Mouse (Mus musculus): ENCODE measurements at regions not wholly inside any gene's neighbourhood (a gene's known extent, or its start where the extent isn't known, plus 50 kb on each side); places are given as distances from the start of the nearest gene placed in this dataset.

- no peak overlapping the region for H3K4me2 ChIP-seq
- H3K27ac ChIP-seq: no peak overlapping the region
- no peak for ATAC-seq (ENCODE audit: borderline replicate concordance, extremely low read depth, low FRiP score, low TSS enrichment)
- no peaks in the 10 kb centered on the region for H3K36me3 ChIP-seq
- no peak overlapping the region for H3K9ac ChIP-seq
- H3K9me3 ChIP-seq: no peaks in the 10 kb centered on the region
- no peak overlapping the region for H3K4me3 ChIP-seq
- no peaks in the 10 kb centered on the region for H3K4me1 ChIP-seq
- H3K27me3 ChIP-seq: no peaks in the 10 kb centered on the region
Measured at GRCm38 (mm10) chr12:74658406-74658805, 342.2 kb upstream of the Gm11042 start.

GRCm38 (mm10) chr12:74657036-74657648 lies 340.9 kb upstream of the Gm11042 start:
- 57% methylated on average over 2 of the region's 2 CpGs for WGBS
- Histone ChIP-seq H3K4me3 (no peak overlapping the region), H3K36me3 (no peaks in the 10 kb centered on the region), H3K27me3 (no peaks in the 10 kb centered on the region), H3K27ac (no peak overlapping the region), H3K4me1 (no peaks in the 10 kb centered on the region), H3K4me2 (no peak overlapping the region), H3K9ac (no peak overlapping the region), H3K9me3 (no peaks in the 10 kb centered on the region)
- ATAC-seq (ENCODE audit: borderline replicate concordance, extremely low read depth, low FRiP score, low TSS enrichment): no peak

DNA sequence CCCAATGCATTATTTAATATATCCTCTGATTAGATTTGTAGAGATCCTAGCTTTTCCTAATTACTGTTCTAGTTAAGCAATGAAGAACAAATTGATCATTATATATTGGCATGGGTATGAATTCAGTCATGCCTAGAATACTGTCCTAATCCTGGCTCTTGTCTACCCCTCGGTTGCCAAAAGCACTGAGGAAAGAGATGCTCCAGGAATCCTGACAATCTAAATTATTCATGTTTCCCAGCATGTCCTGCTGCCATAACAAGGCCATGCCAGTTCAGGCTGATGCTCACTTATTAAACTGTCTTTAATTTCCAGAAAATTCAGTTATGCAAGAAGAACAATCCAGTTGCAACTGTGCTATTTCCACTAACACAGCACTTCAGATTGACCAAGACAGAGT lies 335.1 kb upstream of the Gm11042 start:
- Histone ChIP-seq H3K4me1 (no peaks in the 10 kb centered on the region), H3K36me3 (no peaks in the 10 kb centered on the region), H3K27me3 (no peaks in the 10 kb centered on the region), H3K9me3 (no peaks in the 10 kb centered on the region), H3K27ac (no peak overlapping the region), H3K9ac (no peak overlapping the region), H3K4me3 (no peak overlapping the region), H3K4me2 (no peak overlapping the region)
- no peak for ATAC-seq (ENCODE audit: borderline replicate concordance, extremely low read depth, low FRiP score, low TSS enrichment)
- WGBS: 51% methylated on average over 1 of the region's 1 CpGs

GRCm38 (mm10) chr12:74632827-74633226 lies 316.6 kb upstream of the Gm11042 start:
- Histone ChIP-seq H3K4me1 (no peaks in the 10 kb centered on the region), H3K27me3 (no peaks in the 10 kb centered on the region), H3K9ac (no peak overlapping the region), H3K4me3 (no peak overlapping the region), H3K27ac (no peak overlapping the region), H3K9me3 (no peaks in the 10 kb centered on the region), H3K4me2 (no peak overlapping the region), H3K36me3 (no peaks in the 10 kb centered on the region)
- ATAC-seq (ENCODE audit: borderline replicate concordance, extremely low read depth, low FRiP score, low TSS enrichment): no peak
- 74% methylated on average over 2 of the region's 2 CpGs for WGBS

DNA sequence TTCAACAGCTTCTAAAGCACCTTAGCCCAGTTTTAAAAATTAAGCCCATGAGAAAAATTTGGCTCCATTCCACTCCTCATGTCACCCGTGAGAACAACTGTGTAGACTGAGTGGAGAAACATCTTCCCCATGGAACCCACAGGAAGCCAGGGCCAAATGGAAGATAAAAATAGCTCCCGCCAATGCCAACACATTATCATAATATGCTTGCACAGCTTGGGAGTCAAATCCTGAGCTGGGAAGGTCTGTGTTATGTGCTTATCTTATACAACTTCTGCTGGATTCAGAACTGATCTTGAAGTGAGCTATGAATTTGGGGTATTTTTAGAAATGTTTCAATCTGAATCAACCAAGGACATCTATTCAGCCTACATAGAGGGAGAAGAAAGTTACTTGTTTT lies 279.0 kb upstream of the Gm11042 start:
- Histone ChIP-seq H3K4me2 (no peak overlapping the region), H3K27me3 (no peaks in the 10 kb centered on the region), H3K36me3 (no peaks in the 10 kb centered on the region), H3K4me1 (no peaks in the 10 kb centered on the region), H3K9me3 (no peaks in the 10 kb centered on the region), H3K4me3 (no peak overlapping the region), H3K27ac (no peak overlapping the region), H3K9ac (no peak overlapping the region)
- 55% methylated on average over 2 of the region's 2 CpGs for WGBS
- no peak for ATAC-seq (ENCODE audit: borderline replicate concordance, extremely low read depth, low FRiP score, low TSS enrichment)

DNA sequence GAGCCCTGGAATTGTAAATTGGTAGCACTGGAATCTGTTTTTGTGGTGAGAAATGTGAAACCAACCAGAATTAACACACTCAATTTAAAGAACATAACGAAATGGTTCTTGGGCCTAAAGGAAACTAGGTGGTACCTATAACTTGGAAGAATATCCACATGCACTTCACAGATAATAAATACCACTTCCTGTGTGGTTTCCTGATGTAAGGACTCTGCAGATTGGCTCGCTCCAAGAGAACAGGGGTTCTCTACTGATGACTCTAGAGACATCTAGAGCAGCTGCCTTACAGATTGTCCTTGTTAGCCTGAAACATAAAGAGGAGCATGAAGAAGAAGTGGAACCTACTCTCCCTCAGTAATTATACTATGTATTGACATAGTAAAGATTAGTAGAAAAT lies 238.4 kb upstream of the Gm11042 start:
- Histone ChIP-seq H3K4me3 (no peak overlapping the region), H3K4me1 (no peaks in the 10 kb centered on the region), H3K9me3 (no peaks in the 10 kb centered on the region), H3K36me3 (no peaks in the 10 kb centered on the region), H3K9ac (no peak overlapping the region), H3K27me3 (no peaks in the 10 kb centered on the region), H3K4me2 (no peak overlapping the region), H3K27ac (no peak overlapping the region)
- WGBS: 65% methylated on average over 2 of the region's 2 CpGs
- ATAC-seq (ENCODE audit: borderline replicate concordance, extremely low read depth, low FRiP score, low TSS enrichment): no peak

- 70% methylated on average over 2 of the region's 2 CpGs for WGBS
- Histone ChIP-seq H3K27ac (no peak overlapping the region), H3K4me2 (no peak overlapping the region), H3K4me3 (no peak overlapping the region), H3K4me1 (no peaks in the 10 kb centered on the region), H3K27me3 (no peaks in the 10 kb centered on the region), H3K9ac (no peak overlapping the region), H3K9me3 (no peaks in the 10 kb centered on the region), H3K36me3 (no peaks in the 10 kb centered on the region)
- no peak for ATAC-seq (ENCODE audit: borderline replicate concordance, extremely low read depth, low FRiP score, low TSS enrichment)
Measured at GRCm38 (mm10) chr12:74544172-74544571, 228.0 kb upstream of the Gm11042 start.

GRCm38 (mm10) chr12:74534882-74535281 lies 218.7 kb upstream of the Gm11042 start:
- H3K4me1 ChIP-seq: 0 out of 2 replicates have a peak, but pooled peaks cover 3% of the 10 kb centered on the region
- no peaks in the 10 kb centered on the region for H3K9me3 ChIP-seq
- H3K4me3 ChIP-seq: no peak overlapping the region
- 70% methylated on average over 2 of the region's 2 CpGs for WGBS
- no peaks in the 10 kb centered on the region for H3K36me3 ChIP-seq
- no peak for ATAC-seq (ENCODE audit: borderline replicate concordance, extremely low read depth, low FRiP score, low TSS enrichment)
- no peak overlapping the region for H3K4me2 ChIP-seq
- H3K27me3 ChIP-seq: no peaks in the 10 kb centered on the region
- H3K27ac ChIP-seq: no peak overlapping the region
- H3K9ac ChIP-seq: no peak overlapping the region

DNA sequence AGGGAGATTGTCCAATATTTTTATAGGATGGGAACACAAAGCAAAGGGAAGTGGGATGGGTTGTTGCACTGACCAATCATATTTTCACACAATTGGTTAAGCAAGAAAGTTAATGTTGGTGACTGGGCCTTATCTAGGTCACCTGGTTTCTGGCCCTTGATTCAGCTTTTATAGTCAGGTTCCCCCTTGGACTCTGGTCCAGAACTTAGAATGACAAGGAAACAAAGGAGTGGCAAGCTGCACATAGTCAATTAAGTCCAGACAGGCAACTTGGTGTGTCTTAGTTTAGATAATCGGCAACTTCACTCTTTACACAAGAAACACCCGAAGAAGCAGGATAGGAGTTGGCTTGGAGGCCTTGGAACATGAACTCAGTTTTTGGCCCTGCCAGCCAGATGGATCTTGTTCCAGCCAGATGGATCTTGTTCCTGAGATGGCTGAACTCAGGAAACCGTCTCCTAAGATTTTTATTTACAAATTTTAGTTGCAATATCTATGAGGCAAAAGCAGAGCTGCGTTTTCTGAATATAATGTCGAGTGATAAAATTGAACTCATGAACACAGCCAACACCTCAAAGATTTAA lies 212.9 kb upstream of the Gm11042 start:
- H3K36me3 ChIP-seq: no peaks in the 10 kb centered on the region
- no peaks in the 10 kb centered on the region for H3K27me3 ChIP-seq
- 0 out of 2 replicates have a peak, but pooled peaks cover 5% of the 10 kb centered on the region for H3K4me1 ChIP-seq
- no peak overlapping the region for H3K4me3 ChIP-seq
- 53% methylated on average over 5 of the region's 5 CpGs for WGBS
- no peak for ATAC-seq (ENCODE audit: borderline replicate concordance, extremely low read depth, low FRiP score, low TSS enrichment)
- no peak overlapping the region for H3K4me2 ChIP-seq
- H3K27ac ChIP-seq: no peak overlapping the region
- no peaks in the 10 kb centered on the region for H3K9me3 ChIP-seq
- no peak overlapping the region for H3K9ac ChIP-seq

DNA sequence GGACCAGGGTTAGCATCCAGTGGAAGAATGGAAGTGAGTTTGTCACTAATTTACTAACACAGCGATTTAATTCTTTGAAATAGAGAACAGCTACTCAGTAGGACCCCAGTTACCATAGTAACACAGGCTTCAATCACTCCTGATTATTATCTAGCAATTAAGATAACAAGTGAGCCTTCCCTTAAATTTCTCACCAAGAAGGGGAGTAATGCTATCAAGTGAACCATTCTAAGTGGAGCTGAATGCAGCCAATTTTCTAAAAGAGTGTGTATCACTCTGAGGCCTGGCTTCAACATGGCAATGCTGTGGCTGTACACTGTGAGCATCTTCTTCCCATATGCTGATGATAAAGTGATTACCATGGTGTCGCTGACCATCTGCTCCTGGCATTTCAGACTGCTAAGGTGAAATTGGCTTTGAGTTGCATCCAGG lies 211.0 kb upstream of the Gm11042 start:
- H3K4me3 ChIP-seq: no peak overlapping the region
- ATAC-seq (ENCODE audit: borderline replicate concordance, extremely low read depth, low FRiP score, low TSS enrichment): no peak
- no peaks in the 10 kb centered on the region for H3K9me3 ChIP-seq
- no peak overlapping the region for H3K4me2 ChIP-seq
- H3K27me3 ChIP-seq: no peaks in the 10 kb centered on the region
- 54% methylated on average over 2 of the region's 2 CpGs for whole genome bisulfite sequencing
- no peak overlapping the region for H3K9ac ChIP-seq
- H3K27ac ChIP-seq: no peak overlapping the region
- H3K36me3 ChIP-seq: no peaks in the 10 kb centered on the region
- H3K4me1 ChIP-seq: 0 out of 2 replicates have a peak, but pooled peaks cover 5% of the 10 kb centered on the region

GRCm38 (mm10) chr12:74523988-74524387 lies 207.8 kb upstream of the Gm11042 start:
- no peak overlapping the region for H3K9ac ChIP-seq
- no peaks in the 10 kb centered on the region for H3K9me3 ChIP-seq
- H3K36me3 ChIP-seq: no peaks in the 10 kb centered on the region
- no peak for ATAC-seq (ENCODE audit: borderline replicate concordance, extremely low read depth, low FRiP score, low TSS enrichment)
- no peak overlapping the region for H3K4me3 ChIP-seq
- no peak overlapping the region for H3K4me2 ChIP-seq
- H3K27me3 ChIP-seq: no peaks in the 10 kb centered on the region
- H3K27ac ChIP-seq: no peak overlapping the region
- no peaks in the 10 kb centered on the region for H3K4me1 ChIP-seq

DNA sequence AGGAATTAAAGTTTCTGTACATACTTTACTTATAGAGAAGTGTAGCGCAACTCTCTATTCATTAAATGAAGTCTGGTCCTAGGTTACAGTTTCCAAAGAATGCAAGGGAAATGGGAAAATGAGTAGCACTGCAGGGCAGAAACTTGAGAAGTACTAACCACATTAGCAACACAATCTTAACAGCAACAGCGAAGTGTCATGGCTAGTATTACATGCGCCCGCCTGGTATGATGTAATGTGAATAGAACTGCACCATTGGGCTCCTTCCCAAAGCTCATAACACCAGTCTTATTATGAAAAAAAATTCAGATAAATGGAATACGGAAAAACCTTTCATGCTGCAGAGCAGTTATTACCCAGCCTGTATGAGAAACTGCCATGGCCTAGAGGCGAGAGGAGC lies 201.8 kb upstream of the Gm11042 start:
- Histone ChIP-seq H3K27ac (no peak overlapping the region), H3K9me3 (no peaks in the 10 kb centered on the region), H3K4me3 (no peak overlapping the region), H3K4me2 (no peak overlapping the region), H3K36me3 (no peaks in the 10 kb centered on the region), H3K27me3 (no peaks in the 10 kb centered on the region), H3K4me1 (no peaks in the 10 kb centered on the region), H3K9ac (no peak overlapping the region)
- no peak for ATAC-seq (ENCODE audit: borderline replicate concordance, extremely low read depth, low FRiP score, low TSS enrichment)
- 85% methylated on average over 6 of the region's 6 CpGs for WGBS

- Histone ChIP-seq H3K9ac (no peak overlapping the region), H3K4me2 (no peak overlapping the region), H3K4me1 (no peaks in the 10 kb centered on the region), H3K27me3 (no peaks in the 10 kb centered on the region), H3K4me3 (no peak overlapping the region), H3K36me3 (no peaks in the 10 kb centered on the region), H3K27ac (no peak overlapping the region), H3K9me3 (no peaks in the 10 kb centered on the region)
- 53% methylated on average over 3 of the region's 3 CpGs for WGBS
- no peak for ATAC-seq (ENCODE audit: borderline replicate concordance, extremely low read depth, low FRiP score, low TSS enrichment)
Measured at GRCm38 (mm10) chr12:74516527-74516926, 200.3 kb upstream of the Gm11042 start.

All from lung, embryonic 15.5 days (tissue).